Mouse (Mus musculus) heart, adult 11 months (tissue): ENCODE measurements at regions not wholly inside any gene's neighbourhood (a gene's known extent, or its start where the extent isn't known, plus 50 kb on each side); places are given as distances from the start of the nearest gene placed in this dataset.

Experiments
- DNase-seq: peaks from one replicate; pipeline ENCODE4 v3.0.0; 2022

DNA sequence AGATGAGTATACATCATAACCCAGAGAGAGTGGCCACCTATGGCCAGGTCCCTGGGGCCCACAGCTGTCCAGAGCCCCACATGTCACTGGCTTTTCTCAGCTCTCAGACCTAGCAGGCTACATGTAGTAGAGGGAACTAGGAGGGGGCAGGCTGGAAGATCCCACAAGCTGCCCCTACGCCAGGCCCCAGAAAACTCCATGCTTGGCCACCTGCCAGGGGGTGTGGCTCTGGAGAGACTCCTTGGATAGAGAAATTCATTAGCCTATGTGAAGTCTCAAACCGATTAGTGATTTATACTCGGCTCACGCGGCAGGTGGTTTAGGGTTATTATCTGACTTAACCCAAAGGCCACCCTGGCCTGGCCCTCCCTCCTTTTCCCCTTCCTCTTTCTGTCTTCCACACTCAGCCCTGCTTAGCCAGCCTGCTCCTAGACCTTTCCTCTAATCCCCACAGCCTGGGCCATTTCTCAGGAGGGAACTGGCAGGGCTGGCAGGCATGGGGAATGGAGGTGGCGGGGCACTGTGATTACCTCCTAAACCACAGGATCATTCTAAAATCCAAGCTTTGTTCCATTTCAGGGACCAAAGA, 77.7 kb downstream of the Efnb1 start:
- no peak for DNase-seq

DNA sequence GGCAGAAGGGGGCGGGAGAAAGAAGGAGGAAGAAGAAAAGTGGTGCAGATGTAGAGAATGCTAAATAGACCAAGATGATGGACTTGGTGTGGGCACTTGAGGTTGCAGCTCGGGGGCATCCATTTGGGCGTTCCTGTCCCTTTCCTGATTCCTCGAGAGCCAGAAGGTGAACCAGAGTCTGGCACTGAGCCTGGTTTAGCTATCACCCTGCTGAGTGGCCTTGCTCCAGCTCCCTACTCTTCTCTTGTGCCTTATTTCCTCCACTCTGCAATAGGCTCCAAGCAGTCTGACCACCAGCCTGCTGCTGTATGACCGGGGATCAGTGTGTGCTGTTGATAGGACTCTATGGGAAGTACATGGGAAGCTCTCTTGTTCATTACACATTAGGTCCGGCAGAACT, 68.1 kb downstream of the Efnb1 start:
- DNase-seq: no peak

DNA sequence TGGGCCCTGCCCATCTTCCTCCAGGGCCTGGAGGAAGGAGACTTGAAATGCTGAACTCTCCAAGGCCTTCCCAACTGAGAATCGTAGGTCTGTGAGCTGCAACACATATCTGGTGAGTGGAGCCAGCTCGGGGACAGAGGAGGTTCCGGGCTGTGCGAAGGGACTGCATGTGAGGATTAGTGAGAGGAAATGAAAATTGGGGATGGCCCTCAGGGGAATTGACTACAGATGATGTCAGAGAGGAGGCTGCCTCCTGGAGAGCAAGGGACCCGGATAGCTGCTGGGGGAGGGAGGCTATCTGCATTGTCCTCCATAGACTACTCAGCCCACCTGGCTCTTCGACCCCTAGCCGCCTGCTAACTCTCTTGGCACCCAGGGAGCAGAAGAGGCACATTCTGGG, 65.2 kb downstream of the Efnb1 start:
- peak; percentile 96 for DNase-seq

DNA sequence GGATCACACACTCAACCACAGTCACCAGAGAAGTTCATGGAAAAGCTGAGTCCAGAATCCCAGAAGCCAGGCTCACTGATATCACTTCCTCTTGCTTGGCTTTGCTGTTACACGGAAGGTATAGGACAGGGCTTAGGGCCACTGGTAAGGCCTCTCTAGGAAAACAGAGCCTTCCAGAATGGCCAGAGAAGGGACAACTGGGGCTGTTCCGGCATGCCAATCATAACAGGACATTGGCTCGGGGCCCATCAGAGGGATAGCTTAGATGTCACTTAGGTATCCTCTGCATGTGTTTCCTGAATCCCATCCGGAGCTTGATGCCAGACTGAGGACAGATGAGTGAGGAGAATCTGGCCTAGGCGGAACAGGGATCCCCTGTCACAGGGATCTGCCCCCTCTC, 63.7 kb downstream of the Efnb1 start:
- DNase-seq: peak; percentile 96

DNA sequence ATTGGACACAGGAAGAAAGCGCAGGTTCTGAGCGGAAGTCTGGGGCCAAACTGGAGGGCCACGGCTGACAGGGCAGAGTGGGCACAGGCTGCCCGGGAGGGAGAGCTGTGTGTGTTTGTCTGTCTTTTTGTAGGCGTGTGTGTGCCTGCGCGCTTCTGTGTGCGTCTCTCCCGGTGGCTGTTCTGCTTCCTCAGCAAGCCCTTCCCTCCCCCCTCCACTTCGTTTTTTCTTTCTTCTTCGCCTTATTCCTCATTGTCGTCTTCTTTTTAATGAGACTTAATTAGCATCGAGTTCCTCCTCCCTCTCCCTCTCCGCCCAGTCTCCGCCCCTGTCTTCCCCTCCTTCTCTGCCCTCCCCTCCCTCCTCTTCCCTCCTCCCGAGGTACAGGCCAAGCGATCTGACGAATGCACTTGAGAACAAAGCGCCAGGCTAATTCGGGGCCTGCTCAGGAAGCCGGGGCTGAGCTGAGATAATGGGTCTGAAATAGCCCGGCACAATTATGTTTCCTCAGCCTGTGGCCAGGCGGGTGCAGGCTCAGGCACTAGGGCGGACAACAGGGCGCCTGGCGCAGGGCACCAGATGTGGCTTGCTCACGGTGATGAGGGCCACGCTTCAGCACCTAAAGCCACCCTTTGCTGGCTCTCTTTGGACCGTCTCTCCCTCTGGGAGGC, 63.2 kb downstream of the Efnb1 start:
- peak; percentile 99 for DNase-seq
